Mouse (Mus musculus) adrenal gland, postnatal 10 days (tissue): ENCODE results near the gene Gm8439. TPM values are rescaled to one million over a fixed set of nuclear protein-coding genes. Genes with fewer than 3 reads are reported as not detected.
"Not testable (repeated sequence)": the region's sequence is repeated elsewhere in the genome, so short reads cannot be mapped to it uniquely, and the experiment has no call there.

Experiments used
- DNase-seq: peaks from one replicate; pipeline ENCODE4 v3.0.0; 2021; ENCODE audit warnings: mixed read lengths
- long read RNA-seq, 2 experiments: library from polyadenylated mRNA; stranded (forward); transcript quantifications; one replicate each; pipeline ENCODE4 v2.0.0; 2021
- total RNA-seq, 2 experiments: library from RNA; stranded (reverse); gene quantifications; 2 replicates each; pipeline ENCODE4 v1.2.3; 2021

Gene Gm8439
- not detected for total RNA-seq
- long read RNA-seq, experiment 1: 0 reads
- long read RNA-seq, experiment 2: 0 reads

DNA sequence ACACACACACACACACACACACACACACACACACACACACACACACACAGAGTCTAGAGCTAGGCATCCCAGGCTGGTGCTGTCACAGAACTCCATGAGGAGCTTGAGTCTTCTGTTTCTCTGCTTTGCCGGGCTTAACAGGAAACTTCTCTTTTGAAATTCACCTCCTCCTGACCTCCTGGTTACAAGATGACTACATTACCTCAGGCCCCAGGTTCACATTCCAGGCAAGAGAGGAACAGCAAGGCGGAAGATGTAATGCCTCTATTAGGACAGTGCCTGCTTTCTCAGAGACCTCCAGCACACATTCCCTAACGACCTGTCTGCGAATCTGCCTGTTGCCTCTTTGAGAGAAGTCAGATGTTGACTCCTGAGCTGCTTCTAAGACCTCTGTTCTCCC is at the start of gene Gm8439:
Gene Gm8439 (plus strand): TSS at position 301 of the 400 bp plus-strand sequence.
- DNase-seq: no peak

DNA sequence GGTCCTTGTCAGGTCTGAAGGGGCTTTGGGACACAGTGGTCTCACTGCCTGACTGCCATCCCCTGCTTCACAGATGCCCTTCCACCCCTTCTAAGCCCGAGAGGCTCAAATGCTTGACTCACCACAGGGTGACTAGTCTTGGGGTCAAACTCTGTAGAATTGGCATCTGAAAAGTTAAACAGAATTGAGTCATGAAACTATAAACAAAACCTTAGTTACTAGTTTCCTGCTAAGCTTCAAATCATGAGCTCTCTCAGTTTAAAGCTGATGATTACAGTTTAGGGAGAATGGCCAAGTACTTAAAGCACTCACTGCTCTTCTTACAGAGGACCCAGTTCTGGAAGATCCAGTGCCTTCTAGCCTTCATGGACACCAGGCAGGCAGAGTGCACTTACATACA is 43.6 kb upstream of the Gm8439 start:
- DNase-seq: no peak

DNA sequence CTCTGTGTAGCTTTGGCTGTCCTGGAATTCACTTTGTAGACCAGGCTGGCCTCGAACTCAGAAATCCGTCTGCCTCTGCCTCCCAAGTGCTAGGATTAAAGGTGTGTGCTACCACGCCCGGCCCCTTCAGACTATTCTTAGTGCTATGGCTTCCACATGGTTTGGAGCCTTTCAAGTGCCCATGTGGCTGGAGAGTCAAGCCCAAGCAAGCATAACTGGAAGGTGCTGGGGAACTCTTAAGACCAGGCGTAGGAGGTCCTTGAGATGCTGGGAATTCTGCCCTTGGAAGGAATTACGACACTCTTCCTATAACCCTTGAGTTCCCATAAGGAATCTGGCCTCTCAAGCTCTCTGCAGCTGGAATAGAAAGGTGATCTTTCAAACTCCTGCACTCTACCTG is 32.0 kb upstream of the Gm8439 start:
- DNase-seq: no peak

DNA sequence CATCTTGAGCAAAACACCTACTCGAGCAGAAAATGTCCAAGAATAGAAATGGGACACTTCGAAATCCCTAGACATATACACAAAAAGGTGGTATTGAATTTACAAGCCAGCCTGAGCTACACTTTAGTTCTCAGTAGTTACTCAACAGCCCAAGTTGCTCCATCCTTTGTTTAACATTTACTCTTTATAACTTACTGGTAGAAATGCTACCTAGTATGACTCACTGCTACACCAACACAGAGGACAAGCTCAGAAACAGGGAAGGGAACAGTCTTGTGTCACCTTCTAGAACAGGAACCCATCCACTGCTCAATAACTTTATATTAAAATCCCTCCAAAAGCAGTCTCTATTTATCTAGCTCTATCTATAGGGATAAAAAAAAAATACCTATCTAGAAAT is 22.8 kb upstream of the Gm8439 start:
- no peak for DNase-seq

DNA sequence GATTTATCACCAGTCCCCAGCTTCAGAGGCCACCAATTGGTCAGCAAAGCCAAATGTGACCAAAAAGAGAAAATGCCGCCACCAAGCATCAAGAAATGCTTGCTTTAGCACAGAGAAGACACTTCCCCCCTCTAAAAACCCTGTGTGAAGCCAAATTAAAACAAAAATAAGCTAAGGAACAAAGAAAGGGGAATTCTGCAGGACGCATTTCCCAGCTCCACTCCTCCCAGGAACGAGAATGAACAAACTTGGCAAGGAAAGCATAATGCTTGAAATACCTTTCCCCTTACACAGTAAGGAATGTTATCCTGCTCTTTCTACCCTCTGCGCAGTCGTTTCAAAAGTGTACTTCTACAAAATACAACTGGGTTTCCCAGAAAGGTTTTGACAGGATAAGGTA is 20.5 kb upstream of the Gm8439 start:
- DNase-seq: no peak

DNA sequence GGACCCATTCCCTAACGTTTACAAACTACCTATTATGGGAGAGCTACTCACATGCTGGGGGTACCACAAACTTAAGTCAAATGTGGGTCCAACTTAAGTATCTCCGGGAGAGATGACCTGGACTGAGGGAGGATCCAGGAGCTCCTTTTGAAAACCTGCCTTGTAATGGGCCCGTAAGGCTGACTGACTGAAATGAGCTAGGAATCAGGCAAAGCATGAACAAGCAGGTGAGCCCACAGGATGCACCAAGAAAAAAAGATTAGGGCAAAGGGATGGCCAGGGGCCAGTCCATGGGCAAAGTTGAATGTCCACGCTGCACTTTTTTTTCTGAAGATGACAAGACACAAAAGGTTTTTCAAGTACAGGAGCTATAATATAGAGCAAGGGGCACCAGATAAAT is 19.5 kb upstream of the Gm8439 start:
- no peak for DNase-seq

DNA sequence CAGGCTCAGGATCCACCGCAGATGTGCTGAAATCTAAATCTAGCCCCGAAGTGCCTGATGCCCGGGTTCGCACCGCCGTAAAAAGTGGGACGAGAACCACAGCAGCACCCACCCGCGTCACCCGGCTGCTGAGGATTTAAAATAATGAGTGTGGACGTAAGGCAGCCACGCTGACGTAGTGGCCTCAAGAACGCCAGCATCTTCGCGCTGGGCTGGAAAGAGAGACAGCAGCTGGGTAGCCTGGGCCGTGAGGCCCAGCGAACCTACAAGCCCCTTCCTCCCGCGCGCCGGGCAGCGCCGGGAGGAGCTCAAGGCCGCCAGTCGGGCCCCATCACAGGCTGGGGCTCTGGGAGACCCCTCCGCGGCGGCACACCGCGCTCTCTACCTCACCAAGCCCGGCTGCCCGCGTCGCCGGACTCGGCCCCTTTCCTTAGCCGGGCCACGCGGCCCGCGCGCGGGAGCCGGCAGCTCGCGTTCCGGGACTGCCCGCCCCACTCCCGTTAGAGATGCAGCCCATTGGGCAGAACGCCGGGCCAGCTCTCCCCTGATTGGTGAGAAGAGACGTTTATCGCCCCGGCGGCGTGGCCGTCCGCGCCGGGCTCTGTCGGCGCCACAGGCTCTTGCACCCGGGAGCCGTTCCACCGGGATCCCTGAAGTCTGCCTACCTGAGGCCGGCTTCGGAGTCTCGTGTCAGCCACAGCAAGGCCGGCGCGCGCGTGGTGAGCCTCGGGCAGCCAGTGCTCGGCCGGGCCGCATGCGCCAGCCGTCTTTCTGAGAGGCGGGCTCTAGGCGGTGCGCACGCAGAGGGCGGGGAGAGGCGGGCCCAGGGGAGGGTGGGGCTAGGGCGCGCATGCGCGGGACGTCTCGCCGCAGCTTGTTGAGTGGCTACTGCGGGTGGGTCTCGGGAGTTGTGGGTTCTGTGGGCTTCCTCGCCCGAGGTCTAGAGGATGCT is 18.8 kb upstream of the Gm8439 start, which contains the start of gene Ctps:
Gene Ctps (minus strand): TSS at position 791 of the 952 bp plus-strand sequence.
- peak; percentile 97 for DNase-seq

DNA sequence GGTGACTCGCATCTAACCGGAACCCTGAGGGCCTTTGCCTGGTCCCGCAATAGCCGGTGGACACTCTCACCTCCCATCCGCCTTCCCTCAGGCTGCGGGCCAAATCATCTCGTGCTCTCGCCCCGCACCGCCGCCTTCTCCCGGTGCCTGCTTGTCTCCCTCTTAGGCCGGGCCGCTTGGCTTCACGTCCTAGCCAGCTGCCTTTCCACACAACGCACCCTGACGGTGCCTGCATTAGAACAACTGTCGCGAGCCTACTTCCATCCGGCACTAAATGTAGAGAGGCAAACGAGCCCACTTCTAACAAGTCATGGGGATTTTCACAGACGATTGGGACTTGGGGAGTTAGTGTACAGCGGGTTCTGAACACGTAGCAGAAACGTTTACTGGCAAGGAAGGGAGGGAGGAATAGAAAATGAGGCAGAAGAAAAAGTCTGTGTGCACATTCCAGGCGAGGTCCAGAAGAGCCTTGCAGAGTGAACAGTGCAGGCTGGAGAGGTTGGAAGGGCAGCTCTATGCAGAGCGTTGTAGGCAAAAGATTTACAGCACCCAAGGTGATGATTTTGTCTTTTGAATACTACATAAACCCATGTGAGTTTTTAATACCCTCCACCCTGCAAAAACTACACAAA is 18.0 kb upstream of the Gm8439 start:
- no peak for DNase-seq

DNA sequence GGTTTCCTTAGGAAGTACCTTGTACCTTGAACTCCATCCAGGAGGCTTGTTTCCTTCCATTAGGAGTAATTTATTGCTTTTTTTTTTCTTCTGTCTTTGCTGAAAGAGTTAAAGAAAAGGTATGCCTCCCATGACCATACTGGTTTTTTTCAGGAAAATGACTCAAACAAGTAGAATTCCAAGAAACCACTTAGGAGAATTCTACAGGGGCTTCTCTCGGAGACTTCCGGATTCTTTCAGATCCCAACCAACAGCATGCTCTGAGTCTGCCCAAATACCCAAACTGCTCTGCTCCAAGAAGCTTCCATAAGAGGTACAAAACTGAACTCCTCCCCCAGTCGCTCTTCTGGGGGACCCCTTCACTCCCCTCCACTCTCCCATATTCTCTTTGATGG is 17.5 kb upstream of the Gm8439 start:
- no peak for DNase-seq

DNA sequence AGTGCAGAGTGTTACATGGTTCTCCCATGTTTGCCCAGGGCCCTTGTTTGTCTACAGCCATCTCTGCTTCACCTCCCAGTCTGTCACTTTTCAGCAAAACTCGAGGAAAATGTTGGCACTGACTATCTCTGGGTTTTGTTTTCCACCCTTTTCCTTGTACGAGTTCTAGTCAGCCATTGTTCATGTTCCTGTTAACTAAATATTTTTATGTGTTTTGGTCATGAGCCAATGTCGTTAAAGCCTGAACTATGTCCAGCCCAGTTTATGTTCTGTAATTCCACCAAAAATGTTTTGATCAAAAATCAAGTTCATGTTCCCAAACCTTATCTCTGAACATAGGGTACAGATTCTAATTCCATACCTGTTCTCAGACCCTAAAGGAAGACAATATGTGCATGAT is 16.9 kb upstream of the Gm8439 start:
- DNase-seq: no peak

DNA sequence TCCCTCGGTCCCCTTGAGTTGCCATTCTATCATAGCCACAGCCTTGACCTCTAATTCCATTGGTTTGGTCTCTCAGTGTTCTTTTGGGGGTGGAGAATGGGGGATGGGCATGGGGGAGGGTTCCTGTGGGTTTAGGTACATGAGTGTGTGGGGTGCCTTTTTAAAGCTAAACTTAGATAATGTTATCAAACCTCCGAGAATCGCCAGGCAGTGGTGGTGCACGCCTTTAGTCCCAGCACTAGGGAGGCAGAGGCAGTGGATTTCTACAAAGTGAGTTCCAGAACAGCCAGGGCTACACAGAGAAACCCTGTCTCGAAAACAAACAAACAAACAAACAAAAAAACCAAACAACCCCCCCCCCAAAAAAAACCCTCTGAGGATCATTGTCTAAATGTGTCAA is 7.7 kb upstream of the Gm8439 start:
- DNase-seq: no peak

DNA sequence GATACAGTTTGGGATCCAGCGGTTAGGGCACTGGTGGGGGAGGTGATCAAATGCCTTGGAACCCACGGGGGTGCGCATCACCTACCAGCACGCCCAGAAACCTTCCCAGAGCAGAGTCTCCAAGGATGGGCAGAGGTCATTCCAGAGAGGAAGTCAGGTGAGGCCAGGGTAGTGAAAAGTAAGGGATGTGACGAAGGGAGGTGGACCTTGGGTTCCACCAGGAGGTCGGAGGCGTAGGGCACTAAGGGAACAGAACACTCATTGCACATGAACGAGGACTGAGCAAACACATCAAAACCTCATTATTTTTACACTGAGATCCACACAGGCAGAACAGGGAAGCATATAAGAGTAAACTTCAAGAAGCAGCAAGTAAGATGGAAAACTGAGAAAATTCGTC is 6.8 kb upstream of the Gm8439 start:
- DNase-seq: no peak

DNA sequence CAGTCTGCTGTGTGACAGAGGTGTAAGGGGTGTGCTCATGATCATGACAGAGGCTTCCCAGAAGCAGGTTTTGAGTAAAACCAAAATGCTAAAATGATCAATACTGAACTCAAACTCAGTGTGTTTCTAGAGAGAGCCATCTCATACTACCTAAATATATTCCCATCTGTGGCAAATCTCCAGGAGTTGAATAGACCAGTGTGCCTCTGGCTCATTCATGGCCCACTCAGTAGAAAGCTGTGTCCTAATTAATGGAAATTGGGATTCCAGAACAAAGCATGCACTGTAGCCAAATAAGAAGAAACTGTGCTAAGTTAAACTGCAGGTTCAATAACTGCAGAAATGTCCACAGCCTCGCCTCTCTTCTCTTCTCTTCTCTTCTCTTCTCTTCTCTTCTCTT is 1.6 kb upstream of the Gm8439 start:
- no peak for DNase-seq

DNA sequence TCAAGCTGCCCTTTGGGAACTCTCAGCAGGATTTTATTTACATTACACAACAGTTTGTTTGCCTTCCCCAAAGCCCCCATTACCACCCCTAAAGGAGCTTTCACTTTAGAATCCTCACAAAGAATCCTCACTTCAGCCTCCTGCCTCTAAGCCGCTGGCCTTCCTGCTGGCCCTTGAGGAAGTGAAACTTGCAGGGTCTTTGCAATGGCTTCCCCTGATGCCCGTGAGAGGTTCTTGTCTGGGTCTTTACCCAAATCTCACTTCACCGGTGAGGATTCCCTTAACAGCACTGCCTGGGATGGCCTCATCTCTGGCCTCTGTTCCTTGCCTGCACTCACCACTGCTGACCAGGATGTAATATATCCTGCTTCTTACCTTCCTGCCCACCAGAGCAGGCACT is 525 bp downstream of the Gm8439 start:
- no peak for DNase-seq

DNA sequence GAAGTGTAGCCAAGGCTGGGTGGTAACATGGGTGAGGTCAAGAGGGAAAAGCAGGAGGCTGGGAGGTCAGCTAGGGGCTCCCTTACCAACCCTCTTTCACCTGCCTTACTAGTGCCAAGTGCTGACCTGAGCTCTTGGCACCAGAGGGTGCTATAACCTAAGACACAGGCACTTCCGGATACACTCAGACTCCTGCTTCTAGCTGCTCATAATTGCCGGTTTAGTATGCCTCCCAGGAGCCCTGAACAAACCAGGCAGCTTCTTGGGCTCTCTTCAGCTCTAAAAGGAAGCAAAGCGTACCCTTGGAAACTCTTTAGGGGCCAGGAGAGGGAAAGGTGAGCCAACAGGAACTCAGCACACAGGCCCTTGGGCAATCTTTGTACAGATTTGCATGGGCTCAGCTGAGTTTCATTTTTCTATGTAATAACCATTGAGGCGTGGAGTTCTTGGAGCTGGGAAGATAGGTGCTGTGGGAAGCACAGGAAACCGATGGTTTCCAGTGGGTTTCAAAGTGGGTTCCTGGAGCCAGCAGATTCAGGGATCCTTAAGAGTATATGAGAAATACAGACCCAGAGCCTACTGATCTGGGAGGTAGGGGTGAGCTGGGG is 1.4 kb downstream of the Gm8439 start:
- peak; percentile 68 for DNase-seq

DNA sequence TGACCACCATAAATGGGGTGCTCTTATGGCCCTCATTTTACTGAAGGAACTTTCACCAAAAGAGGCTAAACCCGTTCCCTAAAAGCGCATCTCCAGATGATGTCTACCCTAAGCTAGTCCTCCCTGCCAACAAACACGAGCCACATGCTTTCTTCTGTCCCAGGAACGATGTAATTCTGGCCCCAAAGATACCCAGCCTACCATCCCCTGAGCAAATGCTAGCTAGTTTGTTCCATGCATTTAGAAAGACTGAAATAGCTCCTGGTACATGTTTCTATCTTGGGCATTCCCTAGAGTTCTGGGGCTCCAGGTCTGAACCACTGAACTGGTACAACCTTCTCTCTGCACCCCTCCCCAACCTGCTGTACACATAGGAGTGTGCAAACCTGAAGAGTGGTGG is 2.4 kb downstream of the Gm8439 start:
- no peak for DNase-seq

DNA sequence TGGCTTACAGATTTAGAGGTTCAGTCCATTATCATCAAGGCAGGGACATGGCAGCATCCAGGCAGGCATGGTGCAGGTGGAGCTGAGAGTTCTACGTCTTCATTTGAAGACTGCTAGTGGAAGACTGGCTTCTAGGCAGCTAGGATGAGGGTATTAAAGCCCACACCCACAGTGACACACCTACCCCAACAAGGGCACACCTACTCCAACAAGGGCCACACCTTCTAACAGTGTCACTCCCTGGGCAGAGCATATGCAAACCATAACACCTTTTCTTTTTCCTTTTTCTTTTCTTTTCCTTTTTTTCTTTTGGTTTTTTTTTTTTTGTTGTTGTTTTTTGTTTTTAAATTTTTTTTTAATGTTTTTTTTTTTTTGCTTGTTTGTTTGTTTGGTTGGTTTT is 7.7 kb downstream of the Gm8439 start:
- DNase-seq: not testable (repeated sequence)

DNA sequence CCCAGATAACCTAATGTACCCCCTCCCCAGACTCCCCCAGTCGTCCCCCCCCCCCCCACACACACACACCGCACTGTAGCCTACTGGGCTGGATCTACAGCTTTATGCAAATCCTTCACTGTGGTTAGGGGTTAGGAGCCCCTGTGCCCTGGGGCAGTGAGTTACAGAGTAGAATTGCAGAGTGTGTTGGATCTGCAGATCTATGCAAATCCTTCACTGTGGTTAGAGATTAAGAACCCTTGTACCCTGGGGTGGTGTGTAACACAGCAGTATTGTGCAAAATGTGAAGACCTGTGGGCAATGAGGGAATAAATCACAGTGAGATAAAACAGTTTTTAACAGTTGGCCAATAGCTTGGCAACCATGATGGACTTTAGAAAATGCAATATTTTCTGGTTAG is 10.4 kb downstream of the Gm8439 start:
- no peak for DNase-seq

DNA sequence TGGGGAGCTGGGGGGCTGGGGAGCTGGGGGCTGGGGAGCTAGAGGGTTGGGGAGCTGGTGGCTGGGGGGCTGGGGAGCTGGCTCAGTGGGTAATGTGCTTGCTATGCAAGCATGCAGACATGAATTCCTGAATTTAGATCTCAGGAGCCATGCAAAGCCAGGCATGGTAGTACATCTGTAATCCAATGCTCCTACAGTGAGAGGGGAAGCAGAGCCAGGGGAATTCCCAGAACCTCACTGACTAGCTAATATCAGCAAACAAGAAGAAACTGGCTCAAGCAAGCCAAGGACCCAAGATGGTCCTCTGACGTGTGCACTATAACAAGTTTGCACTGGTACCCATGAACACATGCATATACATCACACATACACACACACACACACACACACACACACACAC is 13.2 kb downstream of the Gm8439 start:
- no peak for DNase-seq

DNA sequence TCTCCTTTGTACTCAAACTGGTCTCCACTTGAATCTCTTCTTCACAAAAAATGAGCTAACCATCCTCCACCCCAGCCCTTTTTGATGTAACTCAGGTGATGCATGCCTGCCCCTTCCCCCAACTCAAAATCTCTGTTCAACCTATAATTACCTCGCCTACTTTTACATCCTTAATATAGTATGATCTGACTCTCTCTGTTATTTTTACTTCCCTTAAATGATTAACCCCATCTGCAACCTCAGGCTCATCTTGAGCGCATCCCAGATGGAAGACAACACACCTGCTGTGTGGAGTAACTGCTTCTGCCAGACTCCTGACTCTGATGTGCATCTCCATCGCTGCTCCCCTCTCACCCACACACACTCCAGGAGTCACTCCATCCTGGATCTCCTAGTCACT is 14.1 kb downstream of the Gm8439 start:
- no peak for DNase-seq

DNA sequence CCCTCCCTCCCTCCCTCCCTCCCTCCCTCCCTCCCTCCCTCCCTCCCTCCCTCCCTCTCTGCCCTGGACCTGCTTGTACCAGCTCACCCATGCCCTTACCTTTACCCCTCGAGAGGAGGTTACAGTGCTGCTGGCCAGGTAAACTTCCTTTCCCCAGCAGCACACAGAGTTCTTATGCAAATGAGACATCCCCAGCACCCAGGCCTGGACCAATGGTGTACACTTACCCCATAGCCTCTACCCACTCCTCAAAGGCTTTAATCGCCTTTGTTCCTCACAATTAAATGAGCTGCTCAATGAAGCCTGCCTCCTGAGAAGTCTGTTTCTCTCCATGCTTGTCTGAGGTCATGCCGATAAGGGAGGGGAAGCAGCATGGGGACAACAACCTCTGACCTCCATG is 18.4 kb downstream of the Gm8439 start:
- DNase-seq: no peak

DNA sequence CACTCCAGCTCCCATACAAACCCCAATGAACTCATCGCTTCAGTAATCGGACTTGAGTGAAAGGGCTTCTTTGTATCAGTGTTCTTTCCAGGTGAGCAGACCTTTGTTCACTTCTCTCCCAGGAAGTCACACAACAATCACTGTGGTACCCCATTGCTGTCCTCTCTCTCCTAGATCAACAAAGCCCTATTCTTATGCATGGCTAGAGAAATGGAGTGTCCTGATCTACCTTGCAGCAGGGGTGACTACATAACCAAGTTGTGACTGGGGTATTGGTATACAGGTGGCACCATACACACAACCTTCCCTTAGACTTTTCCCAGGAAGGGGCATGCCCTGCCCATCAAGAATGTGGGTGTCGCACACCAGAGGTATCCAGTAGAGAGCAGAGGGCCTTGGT is 22.5 kb downstream of the Gm8439 start:
- DNase-seq: no peak
